Mouse (Mus musculus) testis, adult 2 months (tissue): ENCODE measurements around the gene Tpst2.

Experiments
- CTCF ChIP-seq: fragments of 200-500 bp; IDR thresholded peaks from 2 replicates; pipeline ENCODE4 v1.5.1; 2012; ENCODE audit warnings: low read depth, mild to moderate bottlenecking, inconsistent platforms, low read length, moderate library complexity; ENCODE audit not compliant: control insufficient read depth, insufficient read depth, insufficient replicate concordance
- POLR2A ChIP-seq: fragments of 200-500 bp; IDR thresholded peaks from 2 replicates; pipeline ENCODE4 v1.6.1; 2012; ENCODE audit warnings: low read depth, mild to moderate bottlenecking, inconsistent platforms, low read length, moderate library complexity; ENCODE audit not compliant: control insufficient read depth

- no peak for TF ChIP-seq CTCF
- TF ChIP-seq POLR2A = no peak
These were observed 50.0 kb downstream of the Tpst2 start for GRCm38 (mm10) chr5:112326446-112327009.
